Mouse (Mus musculus): ENCODE measurements around the gene Kif13a. TPM values are rescaled to one million over a fixed set of nuclear protein-coding genes. Genes with fewer than 3 reads are reported as not detected.
A peak's percentile ranks its signal among the peaks of the same experiment; 100 is the strongest.

Gene Kif13a
- polyA plus RNA-seq, 1 experiment from 2014 or later: 2.5 TPM

DNA sequence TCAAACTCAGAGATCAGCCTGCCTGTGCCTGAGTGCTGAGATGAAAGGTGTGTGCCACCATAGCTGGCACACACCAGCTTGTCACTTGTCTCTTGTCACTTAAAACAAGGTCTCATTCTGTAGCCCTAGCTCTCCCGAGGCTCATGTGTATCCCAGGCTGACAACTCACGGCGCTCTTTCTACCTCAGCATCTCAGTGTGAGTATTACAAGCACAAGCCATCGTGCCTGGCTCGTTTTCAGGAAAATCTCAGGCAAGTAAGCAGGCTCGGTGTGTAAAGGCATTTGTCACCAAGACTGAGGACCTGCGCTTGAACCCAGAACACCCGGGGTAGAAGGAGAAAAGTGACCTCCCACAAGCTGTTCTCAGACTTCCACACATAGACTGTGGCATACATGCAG lies 185.8 kb downstream of the Kif13a start:
- Histone ChIP-seq H3K27ac (no peak overlapping the region), H3K9ac (no peak overlapping the region), H3K36me3 (no peaks in the 10 kb centered on the region), H3K4me3 (replicated peaks) (no peak overlapping the region), H3K27me3 (no peaks in the 10 kb centered on the region), H3K9me3 (replicated peaks) (no peaks in the 10 kb centered on the region), H3K4me2 (no peak overlapping the region), H3K4me1 (replicated peaks) (peaks cover 32% of the 10 kb centered on the region)
- DNase-seq (no peak), ATAC-seq (ENCODE audit: low read depth) (no peak)
- WGBS (ENCODE audit: insufficient replicate concordance): 73% methylated on average over 8 of the region's 8 CpGs

DNA sequence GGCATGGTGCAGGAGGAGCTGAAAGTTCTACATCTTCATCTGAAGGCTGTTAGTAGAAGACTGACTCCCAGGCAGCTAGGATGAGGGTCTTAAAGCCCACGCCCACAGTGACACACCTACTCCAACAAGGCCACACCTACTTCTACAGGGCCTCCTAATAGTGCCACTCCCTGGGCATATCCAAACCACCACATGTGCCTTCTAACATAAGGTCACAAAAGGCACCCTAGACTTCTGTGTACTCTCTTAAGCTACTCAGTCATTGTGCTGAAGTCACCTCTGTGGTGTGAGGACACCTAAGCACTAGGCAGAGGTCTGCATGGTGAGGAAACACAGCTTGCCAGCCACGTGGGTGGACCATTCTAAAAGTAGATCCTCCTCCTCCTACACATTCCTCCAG lies 187.3 kb downstream of the Kif13a start:
- ATAC-seq (ENCODE audit: low read depth) (peak; percentile 94), DNase-seq (peak; percentile 48)
- Histone ChIP-seq H3K4me1 (replicated peaks) (peaks cover 19% of the 10 kb centered on the region), H3K27ac (no peak overlapping the region), H3K4me2 (no peak overlapping the region), H3K9ac (no peak overlapping the region), H3K36me3 (no peaks in the 10 kb centered on the region), H3K4me3 (replicated peaks) (no peak overlapping the region), H3K27me3 (no peaks in the 10 kb centered on the region), H3K9me3 (replicated peaks) (no peaks in the 10 kb centered on the region)
- WGBS (ENCODE audit: insufficient replicate concordance): 37% methylated on average over 2 of the region's 2 CpGs

DNA sequence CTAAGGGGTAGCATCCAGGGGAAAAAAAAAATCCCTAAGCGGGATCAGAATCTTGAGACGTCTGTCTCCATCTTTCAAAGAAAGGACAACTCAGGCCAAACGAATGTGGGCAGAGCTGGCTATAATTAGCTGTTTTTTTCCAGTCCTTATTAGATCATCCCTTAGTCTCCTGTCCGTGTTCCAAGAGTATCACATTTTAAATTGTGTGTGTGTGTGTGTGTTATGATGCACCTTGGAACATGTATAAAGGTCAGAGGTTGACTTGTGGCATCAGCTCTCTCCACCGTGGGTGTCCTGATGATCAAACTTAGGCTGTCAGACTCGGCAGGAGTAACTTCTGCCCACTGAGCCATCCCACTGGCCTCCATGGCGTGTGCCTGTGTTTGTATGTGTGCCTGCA lies 190.2 kb downstream of the Kif13a start:
- no peak for DNase-seq
- H3K9me3 ChIP-seq (replicated peaks): no peaks in the 10 kb centered on the region
- H3K27ac ChIP-seq: no peak overlapping the region
- H3K4me3 ChIP-seq (replicated peaks): no peak overlapping the region
- ATAC-seq (ENCODE audit: low read depth): no peak
- no peak overlapping the region for H3K4me2 ChIP-seq
- peaks cover 31% of the 10 kb centered on the region for H3K4me1 ChIP-seq (replicated peaks)
- no peaks in the 10 kb centered on the region for H3K36me3 ChIP-seq
- no peaks in the 10 kb centered on the region for H3K27me3 ChIP-seq
- WGBS (ENCODE audit: insufficient replicate concordance): 73% methylated on average over 7 of the region's 7 CpGs
- no peak overlapping the region for H3K9ac ChIP-seq

DNA sequence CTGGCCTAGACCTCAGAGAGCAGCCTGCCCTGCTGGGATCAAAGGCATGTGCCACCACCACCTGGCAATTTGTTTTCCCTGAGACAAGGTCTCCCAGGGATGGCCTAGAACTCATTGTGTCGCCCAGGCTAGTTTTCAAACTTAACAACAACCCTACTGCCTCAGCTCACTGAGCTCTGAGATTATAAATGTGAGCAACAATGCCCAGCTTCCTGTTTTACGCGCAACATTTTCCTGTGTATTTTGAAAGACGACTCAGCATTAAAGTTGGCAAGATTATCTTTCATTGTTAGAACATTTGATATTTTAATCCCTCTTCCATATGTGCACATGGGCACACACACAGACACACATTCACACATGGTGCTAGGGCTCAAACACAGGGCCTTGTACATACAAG lies 192.2 kb downstream of the Kif13a start:
- Histone ChIP-seq H3K4me2 (no peak overlapping the region), H3K4me1 (replicated peaks) (peaks cover 26% of the 10 kb centered on the region)
- no peak for DNase-seq

DNA sequence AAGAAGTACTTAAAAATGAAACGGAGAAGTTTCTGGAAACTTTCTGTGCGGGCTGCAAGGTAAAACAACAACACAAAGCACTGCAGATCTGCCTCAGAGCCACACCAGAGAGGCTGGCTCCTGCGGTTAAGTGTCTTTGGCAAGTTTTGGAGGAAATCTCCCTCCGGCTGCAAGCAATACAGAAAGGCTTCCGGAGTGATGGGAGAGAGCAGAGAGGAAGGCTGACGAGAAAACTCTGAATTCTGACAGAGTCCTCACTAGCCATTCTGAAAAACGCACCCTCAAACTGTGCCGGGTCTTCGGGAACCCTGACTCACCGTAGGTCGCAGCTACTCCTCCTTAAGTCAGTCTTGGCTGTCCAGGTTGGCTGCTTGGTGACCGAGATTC lies 193.2 kb downstream of the Kif13a start:
- ATAC-seq (ENCODE audit: low read depth): peak; percentile 23; the same call in 1 of the 2 replicates
- Histone ChIP-seq H3K4me2 (peak overlapping the region; percentile 88), H3K9ac (peak overlapping the region; percentile 69), H3K27me3 (no peaks in the 10 kb centered on the region), H3K36me3 (no peaks in the 10 kb centered on the region), H3K4me1 (replicated peaks) (peaks cover 21% of the 10 kb centered on the region), H3K4me3 (replicated peaks) (peak overlapping the region; percentile 68), H3K9me3 (replicated peaks) (no peaks in the 10 kb centered on the region), H3K27ac (peak overlapping the region; percentile 68)
- WGBS (ENCODE audit: insufficient replicate concordance): 2% methylated on average over 12 of the region's 12 CpGs
- no peak for DNase-seq

More for the DNA sequence above, 192.2 kb downstream of the Kif13a start:
- H3K27me3 ChIP-seq: no peaks in the 10 kb centered on the region
- no peaks in the 10 kb centered on the region for H3K36me3 ChIP-seq
- ATAC-seq (ENCODE audit: low read depth): no peak
- H3K4me3 ChIP-seq (replicated peaks): no peak overlapping the region
- no peaks in the 10 kb centered on the region for H3K9me3 ChIP-seq (replicated peaks)
- 52% methylated on average over 4 of the region's 4 CpGs for WGBS (ENCODE audit: insufficient replicate concordance)
- no peak overlapping the region for H3K27ac ChIP-seq
- no peak overlapping the region for H3K9ac ChIP-seq

DNA sequence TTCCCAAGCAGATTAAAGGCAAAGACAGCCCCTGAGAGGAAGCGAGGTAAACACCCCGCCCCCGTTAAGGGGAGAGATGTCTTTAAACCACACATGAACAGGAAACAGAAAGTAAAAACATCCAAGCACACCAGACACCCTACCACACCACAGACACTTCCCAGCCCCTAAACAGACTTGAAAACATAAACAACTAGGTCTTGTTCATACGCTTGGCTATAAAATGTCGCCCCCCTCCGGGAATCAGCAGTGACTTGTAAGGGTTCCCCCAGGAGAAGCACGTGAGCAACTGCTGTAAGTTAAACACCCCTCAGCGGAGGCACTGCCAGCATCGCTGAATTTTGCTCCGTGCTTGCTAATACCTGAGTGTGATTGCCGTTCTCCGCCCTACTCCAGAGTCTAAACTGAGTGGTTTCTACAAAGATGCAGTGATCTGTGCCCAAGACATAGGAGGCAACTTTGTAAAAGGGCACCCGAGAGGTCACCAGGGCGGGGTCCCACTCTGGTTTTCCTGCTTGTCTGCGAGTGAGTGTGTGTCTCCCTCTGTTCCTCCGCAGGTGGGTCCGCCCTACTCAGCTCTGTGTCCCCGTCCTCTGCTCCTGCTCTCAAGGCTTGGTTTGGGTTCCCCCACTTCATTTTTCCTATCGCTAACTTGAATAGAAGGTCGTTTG lies 193.7 kb downstream of the Kif13a start:
- Histone ChIP-seq H3K4me3 (replicated peaks) (peak overlapping the region; percentile 68), H3K4me2 (peak overlapping the region; percentile 88), H3K9ac (peak overlapping the region; percentile 69), H3K27me3 (no peaks in the 10 kb centered on the region), H3K36me3 (no peaks in the 10 kb centered on the region), H3K4me1 (replicated peaks) (peaks cover 18% of the 10 kb centered on the region), H3K9me3 (replicated peaks) (no peaks in the 10 kb centered on the region), H3K27ac (peak overlapping the region; percentile 68)
- ATAC-seq (ENCODE audit: low read depth): peak; percentile 80
- WGBS (ENCODE audit: insufficient replicate concordance): under 1% methylated on average over 20 of the region's 20 CpGs
- peak; percentile 55 for DNase-seq

DNA sequence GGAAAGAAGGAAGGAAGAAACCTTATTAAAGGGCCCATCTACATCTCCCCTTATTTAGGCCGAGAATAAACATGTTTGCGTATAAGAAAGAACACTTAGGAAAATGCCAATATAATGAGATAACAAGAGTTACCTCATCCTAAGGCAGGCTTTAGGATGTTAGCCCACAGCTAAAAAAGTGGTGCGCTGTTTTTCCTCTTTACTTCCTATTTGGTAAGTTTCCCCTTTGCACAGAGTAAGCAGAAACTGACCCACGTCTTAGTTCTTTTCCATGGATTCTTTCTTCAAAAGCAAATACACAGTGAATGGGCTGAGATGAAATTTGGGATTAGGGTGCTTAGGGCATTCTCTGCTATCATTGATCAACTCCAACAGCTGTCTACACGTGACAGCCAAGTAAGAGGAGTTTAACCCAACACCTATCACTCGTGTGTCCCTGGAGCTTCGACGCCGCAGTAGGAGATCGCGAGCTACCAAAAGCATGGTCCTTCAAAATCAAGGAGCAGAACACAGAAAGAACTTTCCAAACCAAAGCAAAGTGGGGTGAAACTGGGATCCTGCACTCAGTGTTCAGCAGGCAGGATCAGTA lies 194.4 kb downstream of the Kif13a start:
- peak overlapping the region; percentile 88 for H3K4me2 ChIP-seq
- H3K27ac ChIP-seq: peak overlapping the region; percentile 68
- H3K9me3 ChIP-seq (replicated peaks): no peaks in the 10 kb centered on the region
- H3K36me3 ChIP-seq: no peaks in the 10 kb centered on the region
- H3K9ac ChIP-seq: peak overlapping the region; percentile 69
- H3K4me1 ChIP-seq (replicated peaks): peaks cover 18% of the 10 kb centered on the region
- H3K4me3 ChIP-seq (replicated peaks): peak overlapping the region; percentile 68
- ATAC-seq (ENCODE audit: low read depth) (peak; percentile 41; the same call in 1 of the 2 replicates), DNase-seq (no peak)
- H3K27me3 ChIP-seq: no peaks in the 10 kb centered on the region
- 24% methylated on average over 11 of the region's 11 CpGs for WGBS (ENCODE audit: insufficient replicate concordance)

DNA sequence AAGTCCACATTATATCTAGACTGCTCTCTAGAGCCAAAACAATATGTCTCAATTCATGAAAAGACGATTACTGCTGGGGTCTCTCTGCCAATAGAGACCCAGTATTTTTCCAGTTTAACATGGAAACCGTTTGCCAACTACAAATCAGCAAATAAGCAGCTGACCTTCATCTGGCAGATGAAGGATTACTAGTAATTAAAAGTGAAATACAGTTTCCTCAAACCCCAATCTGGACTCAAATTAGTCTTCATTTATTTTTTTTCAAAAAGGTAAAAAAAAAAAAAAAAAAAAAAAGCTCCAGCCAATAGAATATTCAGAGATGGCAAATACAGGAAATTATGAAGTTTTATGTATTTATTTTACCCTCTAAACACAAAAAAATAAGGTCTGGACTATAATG lies 199.7 kb downstream of the Kif13a start:
- no peaks in the 10 kb centered on the region for H3K27me3 ChIP-seq
- no peak for DNase-seq
- H3K4me1 ChIP-seq (replicated peaks): peaks cover 11% of the 10 kb centered on the region
- H3K27ac ChIP-seq: no peak overlapping the region
- no peaks in the 10 kb centered on the region for H3K9me3 ChIP-seq (replicated peaks)
- no peak overlapping the region for H3K4me2 ChIP-seq
- 69% methylated on average over 2 of the region's 2 CpGs for WGBS (ENCODE audit: insufficient replicate concordance)
- no peaks in the 10 kb centered on the region for H3K36me3 ChIP-seq
- H3K4me3 ChIP-seq (replicated peaks): no peak overlapping the region
- no peak for ATAC-seq (ENCODE audit: low read depth)
- H3K9ac ChIP-seq: no peak overlapping the region

DNA sequence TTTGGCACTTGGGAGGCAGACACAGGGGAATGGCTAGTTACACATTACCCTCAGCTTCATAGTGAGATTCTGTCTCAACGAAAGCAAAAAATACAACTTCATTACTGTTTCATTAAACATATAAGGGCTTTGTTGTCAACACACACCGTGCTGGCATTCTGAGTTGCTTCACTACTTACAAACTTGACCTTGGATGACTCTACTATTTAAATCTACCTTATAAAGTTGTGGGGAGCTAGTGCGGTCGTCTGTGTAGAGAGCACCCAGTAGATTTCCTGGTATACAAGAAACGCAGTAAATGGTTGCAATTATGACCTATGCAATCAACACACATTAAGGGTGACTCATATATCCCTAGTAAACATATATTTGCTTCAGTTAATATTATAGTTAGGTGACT lies 201.3 kb downstream of the Kif13a start:
- 33% methylated on average over 5 of the region's 5 CpGs for WGBS (ENCODE audit: insufficient replicate concordance)
- ATAC-seq (ENCODE audit: low read depth) (no peak), DNase-seq (no peak)
- Histone ChIP-seq H3K27ac (peak overlapping the region; percentile 99), H3K27me3 (no peaks in the 10 kb centered on the region), H3K9me3 (replicated peaks) (no peaks in the 10 kb centered on the region), H3K4me3 (replicated peaks) (peak overlapping the region; percentile 99), H3K4me1 (replicated peaks) (peaks cover 22% of the 10 kb centered on the region), H3K9ac (peak overlapping the region; percentile 74), H3K4me2 (peak overlapping the region; percentile 77), H3K36me3 (no peaks in the 10 kb centered on the region)

DNA sequence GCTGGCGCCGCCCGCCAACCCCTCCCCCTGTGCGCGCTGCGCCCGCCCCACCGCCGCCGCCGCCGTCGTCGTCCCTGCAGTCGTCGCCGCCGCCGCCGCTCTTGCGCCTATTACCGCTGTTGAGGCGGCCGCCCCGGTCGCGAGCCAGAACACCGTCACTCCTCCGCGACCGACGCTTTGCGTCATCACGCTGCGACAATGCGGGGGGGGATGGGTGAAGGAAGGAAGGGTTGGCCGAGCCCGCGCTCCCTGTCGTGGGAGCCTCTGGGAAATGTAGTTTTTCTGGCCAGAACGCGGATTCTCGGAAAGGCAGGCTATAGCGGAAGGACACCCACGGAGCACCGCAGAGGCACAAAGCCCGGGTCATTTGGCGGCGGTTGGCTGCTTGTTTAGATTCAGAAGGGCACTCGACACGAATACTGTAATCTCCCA lies 201.8 kb downstream of the Kif13a start, which contains the start of gene Nup153:
Gene Nup153, minus strand, starts transcription at position 104 of the 432 bp plus-strand sequence.
- H3K4me2 ChIP-seq: peak within 1 kb of the TSS; percentile 77
- DNase-seq (peak; percentile 99), ATAC-seq (ENCODE audit: low read depth) (peak; percentile 82)
- H3K9me3 ChIP-seq (replicated peaks): no peaks in the 10 kb centered on the region
- H3K27ac ChIP-seq: peak within 1 kb of the TSS; percentile 99
- peak within 1 kb of the TSS; percentile 99 for H3K4me3 ChIP-seq (replicated peaks)
- peaks cover 28% of the 10 kb centered on the region for H3K4me1 ChIP-seq (replicated peaks)
- H3K27me3 ChIP-seq: no peaks in the 10 kb centered on the region
- H3K9ac ChIP-seq: peak within 1 kb of the TSS; percentile 98
- no peaks in the 10 kb centered on the region for H3K36me3 ChIP-seq
- under 1% methylated on average over 51 of the region's 51 CpGs for WGBS (ENCODE audit: insufficient replicate concordance)

DNA sequence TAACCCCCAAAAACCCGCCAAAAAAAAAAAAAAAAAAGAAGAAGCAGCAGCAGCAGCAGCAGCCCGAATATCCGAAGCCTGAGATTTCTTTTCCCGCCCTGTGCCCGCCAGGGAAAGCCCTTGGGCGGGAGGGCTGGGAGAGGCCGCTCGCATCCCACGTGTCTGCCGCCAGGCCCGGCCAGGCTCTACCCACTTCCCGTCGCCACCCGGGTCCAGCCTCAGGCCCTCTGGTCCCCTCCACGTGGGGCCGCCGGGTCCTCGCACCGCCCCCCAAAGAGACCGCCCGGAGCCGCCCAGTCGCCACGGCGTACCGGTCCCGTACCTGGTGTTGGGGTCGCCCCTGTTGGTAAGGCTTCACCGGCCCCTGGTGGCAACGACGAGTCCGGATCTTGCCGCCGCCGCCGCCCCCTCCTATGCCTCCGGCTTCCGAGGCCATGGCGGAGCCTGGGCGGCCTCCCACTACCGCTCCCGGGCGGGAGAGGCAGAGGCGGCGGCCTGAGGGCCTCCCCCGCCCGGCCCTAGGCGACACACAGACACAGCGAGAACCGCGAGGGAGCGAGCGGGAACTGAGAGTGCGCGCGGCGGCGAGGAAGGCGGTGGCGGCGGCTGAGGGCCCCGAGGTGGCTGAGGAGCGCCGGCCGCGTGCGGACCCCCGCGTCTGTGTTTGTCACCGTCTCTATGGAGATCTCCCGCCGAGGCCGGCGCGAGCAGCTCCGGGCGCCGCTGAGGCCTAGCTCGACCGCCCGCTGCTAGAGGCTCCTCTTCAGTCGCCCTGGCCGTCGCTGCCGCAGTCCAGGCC lies 202.4 kb downstream of the Kif13a start:
- peak; percentile 73 for ATAC-seq (ENCODE audit: low read depth)
- H3K4me3 ChIP-seq (replicated peaks): peak overlapping the region; percentile 99
- H3K4me1 ChIP-seq (replicated peaks): peaks cover 33% of the 10 kb centered on the region
- peak overlapping the region; percentile 98 for H3K9ac ChIP-seq
- H3K36me3 ChIP-seq: no peaks in the 10 kb centered on the region
- under 1% methylated on average over 74 of the region's 85 CpGs for WGBS (ENCODE audit: insufficient replicate concordance)
- peak overlapping the region; percentile 77 for H3K4me2 ChIP-seq
- H3K27ac ChIP-seq: peak overlapping the region; percentile 99
- H3K27me3 ChIP-seq: no peaks in the 10 kb centered on the region
- DNase-seq: peak; percentile 69
- no peaks in the 10 kb centered on the region for H3K9me3 ChIP-seq (replicated peaks)

All from liver, embryonic 13.5 days (tissue).